Mouse (Mus musculus): ENCODE measurements at regions not wholly inside any gene's neighbourhood (a gene's known extent, or its start where the extent isn't known, plus 50 kb on each side); places are given as distances from the start of the nearest gene placed in this dataset.

DNA sequence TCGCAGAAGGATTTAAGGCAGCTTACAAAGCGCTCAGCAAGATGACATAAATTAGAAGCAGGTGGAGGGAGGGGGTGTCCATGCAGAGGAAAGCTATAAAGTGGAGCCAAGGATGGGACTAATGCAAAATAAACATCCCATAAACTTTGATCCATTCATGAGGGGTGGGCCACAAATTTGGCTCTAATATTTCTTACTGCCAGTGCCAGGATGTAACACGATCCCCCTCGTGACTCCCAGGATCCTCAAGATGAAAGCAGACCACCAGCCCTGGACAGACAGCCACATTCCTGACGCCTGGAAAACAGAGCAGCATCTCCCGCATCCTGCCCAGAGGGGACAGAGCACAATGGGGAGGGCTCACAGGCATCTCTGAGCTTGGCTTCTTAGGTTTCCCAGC is 116.6 kb downstream of the Cyp26b1 start:
- TF ChIP-seq CTCF (IDR thresholded peaks at IDR 0.05) (no peak), EP300 (IDR thresholded peaks at IDR 0.05) (no peak)

All from lung, postnatal 0 days (tissue).